ENCODE assay signal across 20 mouse cellular contexts in genomic region chr5:36391751-36392150, GRCm38 (mm10). TPM values are rescaled to one million over a fixed set of nuclear protein-coding genes. Genes with fewer than 3 reads are reported as not detected.
"Had no signal": no experiment of that assay in that cellular context is flagged by ENCODE, and none has a peak within 500 bp of the region (broad histone marks: within the 10 kb centered on the region; RNA-seq: fewer than 3 reads in every experiment).

No protein-coding gene starts in this region.

- DNase-seq: liver, embryonic 13.5 days; liver, postnatal 0 days; lung, adult 2 months; lung, postnatal 10 days; retina, postnatal 1 day; right cerebral cortex, adult 18-20 months; right cerebral cortex, postnatal 4 days; spleen, adult 18-20 months; thymus, adult 18-20 months; thymus, postnatal 14 days; thymus, postnatal 36 days had no signal

- H3K36me3 ChIP-seq: liver, embryonic 13.5 days; liver, embryonic 15.5 days; midbrain, embryonic 13.5 days; midbrain, embryonic 15.5 days; neural tube, embryonic 13.5 days; neural tube, embryonic 15.5 days had no signal

- H3K4me2 ChIP-seq: liver, embryonic 13.5 days; liver, embryonic 15.5 days; midbrain, embryonic 11.5 days; midbrain, embryonic 13.5 days; midbrain, embryonic 15.5 days; neural tube, embryonic 13.5 days; neural tube, embryonic 15.5 days had no signal

- H3K27ac ChIP-seq: liver, embryonic 13.5 days; liver, embryonic 15.5 days; macrophage; midbrain, embryonic 13.5 days; midbrain, embryonic 15.5 days; neural tube, embryonic 13.5 days; neural tube, embryonic 15.5 days had no signal

- H3K4me3 ChIP-seq: liver, embryonic 13.5 days; liver, embryonic 15.5 days; megakaryocyte, embryonic 14.5 days; midbrain, embryonic 13.5 days; midbrain, embryonic 15.5 days; neural tube, embryonic 13.5 days; neural tube, embryonic 15.5 days had no signal

- H3K4me1 ChIP-seq: liver, embryonic 15.5 days had no signal

- H3K9ac ChIP-seq: liver, embryonic 13.5 days; liver, embryonic 15.5 days; liver, postnatal 0 days; midbrain, embryonic 13.5 days; midbrain, embryonic 15.5 days; neural tube, embryonic 13.5 days; neural tube, embryonic 15.5 days had no signal

- H3K9me3 ChIP-seq: liver, embryonic 13.5 days; liver, embryonic 15.5 days; megakaryocyte, embryonic 14.5 days; midbrain, embryonic 13.5 days; midbrain, embryonic 15.5 days; neural tube, embryonic 13.5 days; neural tube, embryonic 15.5 days had no signal

- ATAC-seq: liver, postnatal 0 days; midbrain, embryonic 13.5 days; midbrain, embryonic 15.5 days had no signal

- H3K27me3 ChIP-seq: midbrain, embryonic 15.5 days; neural tube, embryonic 15.5 days had no signal

RNA-seq across cellular contexts. Expression of gene Sorcs2, which starts 6.2 kb away (rescaled TPM):
- total RNA-seq: megakaryocyte progenitor cell, adult 5-6 weeks had no signal
- polyA plus RNA-seq: macrophage had no signal
